Mouse (Mus musculus): Measurements from ENCODE around the gene Zfp825. TPM values are rescaled to one million over a fixed set of nuclear protein-coding genes. Genes with fewer than 3 reads are reported as not detected.
"Not testable (repeated sequence)": the region's sequence is repeated elsewhere in the genome, so short reads cannot be mapped to it uniquely, and the experiment has no call there.

Zfp825 gene
- 20.5 and 22.6 TPM in 2 replicates for polyA plus RNA-seq (2014; fragmentation: Nextera tagmentation; extraction: Ambion mirVana)

- Histone ChIP-seq H3K4me1 (ENCODE audit: insufficient read depth) (no peaks in the 10 kb centered on the region), H3K4me2 (peak within 1 kb of the TSS; percentile 68), H3K9me3 (ENCODE audit: low read depth, low read length) (no peaks in the 10 kb centered on the region), H3K9ac (peak within 1 kb of the TSS; percentile 72), H3K27me3 (ENCODE audit: insufficient read depth, low read length) (no peaks in the 10 kb centered on the region), H3K36me3 (ENCODE audit: insufficient read depth) (no peaks in the 10 kb centered on the region), H3K4me3 (ENCODE audit: low read depth, low read length) (peak within 1 kb of the TSS; percentile 61), H3K27ac (ENCODE audit: low read depth) (peak within 1 kb of the TSS; percentile 92)
- DNase-seq, result peak; percentile 90
- under 1% methylated on average over 23 of the region's 23 CpGs for WGBS
- no peak for TF ChIP-seq CTCF (IDR thresholded peaks at IDR 0.05; ENCODE audit: low read depth)
- peak; percentile 99 for ATAC-seq (ENCODE audit: insufficient read depth)
Measured at GRCm38 (mm10) chr13:74493911-74494679, at the start of gene Zfp825. Gene Zfp825, minus strand, starts transcription at chr13:74493992.

DNA sequence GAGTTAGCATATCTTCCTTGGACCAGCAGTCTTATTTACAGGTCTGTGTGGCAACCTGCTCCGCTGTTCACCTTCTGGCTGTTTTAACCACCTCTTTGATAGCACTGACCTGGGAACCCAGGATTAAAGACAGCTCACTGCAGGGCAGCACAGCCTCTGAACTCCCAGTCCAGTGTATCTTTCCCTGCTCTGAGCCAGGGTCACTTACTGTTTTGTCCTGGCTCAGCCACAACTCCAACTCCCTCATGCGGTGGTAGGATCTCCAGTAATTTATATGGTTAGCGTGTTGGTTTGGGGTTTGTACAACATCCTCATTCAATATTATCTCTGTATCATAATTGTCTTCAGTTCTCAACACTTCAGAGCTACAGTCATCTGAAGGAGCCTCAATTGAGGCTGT, 41.6 kb upstream of the Zfp825 start:
- not testable (repeated sequence) for H3K4me1 ChIP-seq (ENCODE audit: insufficient read depth); H3K4me3 ChIP-seq (ENCODE audit: low read depth, low read length); H3K27me3 ChIP-seq (ENCODE audit: insufficient read depth, low read length); DNase-seq; H3K4me2 ChIP-seq; H3K27ac ChIP-seq (ENCODE audit: low read depth); ATAC-seq (ENCODE audit: insufficient read depth); H3K9me3 ChIP-seq (ENCODE audit: low read depth, low read length); H3K9ac ChIP-seq; H3K36me3 ChIP-seq (ENCODE audit: insufficient read depth)
- 94% methylated on average over 3 of the region's 3 CpGs for WGBS

- TF ChIP-seq CTCF (IDR thresholded peaks at IDR 0.05; ENCODE audit: low read depth), result peak; percentile 69
- not testable (repeated sequence) for H3K4me2 ChIP-seq; H3K9me3 ChIP-seq (ENCODE audit: low read depth, low read length); H3K9ac ChIP-seq; H3K4me3 ChIP-seq (ENCODE audit: low read depth, low read length); H3K27me3 ChIP-seq (ENCODE audit: insufficient read depth, low read length); H3K36me3 ChIP-seq (ENCODE audit: insufficient read depth); H3K4me1 ChIP-seq (ENCODE audit: insufficient read depth); H3K27ac ChIP-seq (ENCODE audit: low read depth)
- WGBS, result 13% methylated on average over 3 of the region's 3 CpGs
- ATAC-seq (ENCODE audit: insufficient read depth) (peak; percentile 79), DNase-seq (peak; percentile 89)
Measured at GRCm38 (mm10) chr13:74534864-74535263, 41.1 kb upstream of the Zfp825 start.

DNA sequence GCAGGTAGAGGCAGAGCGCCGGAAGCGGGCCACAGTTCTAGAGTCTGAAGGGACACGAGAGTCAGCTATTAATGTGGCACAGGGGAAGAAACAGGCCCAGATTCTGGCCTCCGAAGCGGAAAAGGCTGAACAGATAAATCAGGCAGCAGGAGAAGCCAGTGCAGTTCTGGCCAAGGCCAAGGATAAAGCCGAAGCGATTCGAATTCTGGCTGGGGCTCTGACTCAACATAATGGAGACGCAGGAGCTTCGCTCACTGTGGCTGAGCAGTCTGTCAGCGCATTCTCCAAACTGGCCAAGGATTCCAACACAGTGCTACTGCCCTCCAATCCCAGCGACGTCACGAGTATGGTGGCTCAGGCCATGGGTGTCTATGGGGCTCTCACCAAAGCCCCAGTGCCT, 40.3 kb upstream of the Zfp825 start:
- H3K27me3 ChIP-seq (ENCODE audit: insufficient read depth, low read length), result no peaks in the 10 kb centered on the region
- no peak for TF ChIP-seq CTCF (IDR thresholded peaks at IDR 0.05; ENCODE audit: low read depth)
- ATAC-seq (ENCODE audit: insufficient read depth) (no peak), DNase-seq (no peak)
- H3K4me3 ChIP-seq (ENCODE audit: low read depth, low read length), result no peak overlapping the region
- no peak overlapping the region for H3K27ac ChIP-seq (ENCODE audit: low read depth)
- no peaks in the 10 kb centered on the region for H3K36me3 ChIP-seq (ENCODE audit: insufficient read depth)
- no peak overlapping the region for H3K4me2 ChIP-seq
- WGBS, result 89% methylated on average over 15 of the region's 15 CpGs
- no peak overlapping the region for H3K9ac ChIP-seq
- H3K9me3 ChIP-seq (ENCODE audit: low read depth, low read length), result peaks cover 3% of the 10 kb centered on the region; the same call in 1 of the 2 replicates
- no peaks in the 10 kb centered on the region for H3K4me1 ChIP-seq (ENCODE audit: insufficient read depth)

DNA sequence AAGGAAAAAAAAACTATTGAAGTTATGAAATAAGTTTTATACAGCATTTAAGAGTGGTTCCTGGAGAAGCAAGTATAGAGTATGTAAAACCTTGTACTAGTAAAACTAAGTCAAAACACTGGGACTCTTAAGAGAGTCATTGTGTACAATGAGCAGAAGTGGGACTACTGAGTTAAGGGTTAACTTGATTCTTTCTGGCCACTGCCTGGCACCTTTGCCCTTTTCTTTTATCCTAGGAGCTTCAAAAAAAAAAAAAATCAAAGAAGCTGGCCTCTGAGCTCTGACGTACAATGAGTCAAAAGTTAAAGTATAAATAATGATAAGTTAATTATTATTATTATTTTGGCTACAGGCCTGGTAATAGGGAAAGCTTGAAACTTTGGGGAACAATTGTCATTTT, 37.5 kb upstream of the Zfp825 start:
- not testable (repeated sequence) for H3K27ac ChIP-seq (ENCODE audit: low read depth); DNase-seq; H3K4me2 ChIP-seq; H3K9ac ChIP-seq; H3K36me3 ChIP-seq (ENCODE audit: insufficient read depth); H3K27me3 ChIP-seq (ENCODE audit: insufficient read depth, low read length); H3K4me1 ChIP-seq (ENCODE audit: insufficient read depth); H3K9me3 ChIP-seq (ENCODE audit: low read depth, low read length); ATAC-seq (ENCODE audit: insufficient read depth); H3K4me3 ChIP-seq (ENCODE audit: low read depth, low read length)
- 0% methylated on average over 1 of the region's 1 CpGs for WGBS

DNA sequence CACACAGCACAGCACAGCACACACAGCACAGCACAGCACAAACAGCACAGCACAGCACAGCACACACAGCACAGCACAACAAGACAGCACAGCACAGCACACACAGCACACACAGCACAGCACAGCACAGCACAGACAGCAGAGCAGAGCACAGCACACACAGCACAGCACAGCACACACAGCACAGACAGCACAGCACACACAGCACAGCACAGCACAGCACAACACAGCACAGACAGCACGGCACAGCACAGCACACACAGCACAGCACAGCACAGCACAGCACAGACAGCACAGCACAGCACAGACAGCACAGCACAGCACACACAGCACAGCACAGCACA, 35.6 kb upstream of the Zfp825 start:
- H3K27me3 ChIP-seq (ENCODE audit: insufficient read depth, low read length); ATAC-seq (ENCODE audit: insufficient read depth); H3K4me2 ChIP-seq; H3K9me3 ChIP-seq (ENCODE audit: low read depth, low read length); H3K36me3 ChIP-seq (ENCODE audit: insufficient read depth); DNase-seq; H3K27ac ChIP-seq (ENCODE audit: low read depth); H3K4me3 ChIP-seq (ENCODE audit: low read depth, low read length); H3K9ac ChIP-seq; H3K4me1 ChIP-seq (ENCODE audit: insufficient read depth): not testable (repeated sequence)
- 26% methylated on average over 1 of the region's 1 CpGs for WGBS

DNA sequence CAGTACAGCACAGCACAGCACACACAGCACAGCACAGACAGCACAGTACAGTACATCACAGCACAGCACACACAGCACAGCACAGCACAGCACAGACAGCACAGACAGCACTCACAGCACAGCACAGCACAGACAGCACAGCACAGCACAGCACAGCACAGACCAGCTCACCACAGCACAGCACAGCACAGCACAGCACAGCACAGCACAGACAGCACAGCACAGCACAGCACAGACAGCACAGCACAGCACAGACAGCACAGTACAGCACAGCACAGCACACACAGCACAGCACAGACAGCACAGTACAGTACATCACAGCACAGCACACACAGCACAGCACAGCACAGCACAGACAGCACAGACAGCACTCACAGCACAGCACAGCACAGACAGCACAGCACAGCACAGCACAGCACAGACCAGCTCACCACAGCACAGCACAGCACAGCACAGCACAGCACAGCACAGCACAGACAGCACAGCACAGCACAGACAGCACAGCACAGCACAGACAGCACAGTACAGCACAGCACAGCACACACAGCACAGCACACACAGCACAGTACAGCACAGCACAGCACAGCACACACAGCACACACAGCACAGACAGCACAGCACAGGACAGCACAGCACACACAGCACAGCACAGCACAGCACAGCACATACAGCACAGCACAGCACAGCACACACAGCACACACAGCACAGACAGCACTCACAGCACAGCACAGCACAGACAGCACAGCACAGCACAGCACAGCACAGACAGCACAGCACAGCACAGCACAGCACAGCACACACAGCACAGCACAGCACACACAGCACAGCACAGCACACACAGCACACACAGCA, 35.0 kb upstream of the Zfp825 start:
- H3K4me3 ChIP-seq (ENCODE audit: low read depth, low read length); H3K27ac ChIP-seq (ENCODE audit: low read depth); H3K4me1 ChIP-seq (ENCODE audit: insufficient read depth); H3K36me3 ChIP-seq (ENCODE audit: insufficient read depth); ATAC-seq (ENCODE audit: insufficient read depth); DNase-seq; H3K9me3 ChIP-seq (ENCODE audit: low read depth, low read length); H3K9ac ChIP-seq; H3K4me2 ChIP-seq; H3K27me3 ChIP-seq (ENCODE audit: insufficient read depth, low read length): not testable (repeated sequence)
